Mouse (Mus musculus): ENCODE measurements at regions not wholly inside any gene's neighbourhood (a gene's known extent, or its start where the extent isn't known, plus 50 kb on each side); places are given as distances from the start of the nearest gene placed in this dataset.
A peak's percentile ranks its signal among the peaks of the same experiment; 100 is the strongest.

- H3K27ac ChIP-seq (ENCODE audit: low read depth, low read length) = no peak overlapping the region
- DNase-seq (ENCODE audit: low spot score) (no peak), ATAC-seq (ENCODE audit: low FRiP score) (no peak)
- H3K4me1 ChIP-seq (replicated peaks; ENCODE audit: control insufficient read depth, insufficient read depth, low read length) = no peaks in the 10 kb centered on the region
- H3K9me3 ChIP-seq (ENCODE audit: control insufficient read depth, low read length) = no peaks in the 10 kb centered on the region
- 79% methylated on average over 4 of the region's 4 CpGs for WGBS
- no peak overlapping the region for H3K4me3 ChIP-seq (ENCODE audit: low read depth, low read length)
- no peak overlapping the region for H3K9ac ChIP-seq (ENCODE audit: low read depth, low read length)
- no peak overlapping the region for H3K4me2 ChIP-seq (replicated peaks; ENCODE audit: low read depth, low read length)
- no peaks in the 10 kb centered on the region for H3K27me3 ChIP-seq (ENCODE audit: control insufficient read depth, insufficient read depth, low read length)
- no peaks in the 10 kb centered on the region for H3K36me3 ChIP-seq (ENCODE audit: control insufficient read depth, insufficient read depth, low read length)
Observed at GRCm38 (mm10) chr4:12785840-12786239, 614.0 kb upstream of the Fam92a start.

GRCm38 (mm10) chr4:12784479-12784878 lies 612.7 kb upstream of the Fam92a start:
- no peak overlapping the region for H3K9ac ChIP-seq (ENCODE audit: low read depth, low read length)
- H3K4me3 ChIP-seq (ENCODE audit: low read depth, low read length) = no peak overlapping the region
- no peaks in the 10 kb centered on the region for H3K4me1 ChIP-seq (replicated peaks; ENCODE audit: control insufficient read depth, insufficient read depth, low read length)
- H3K4me2 ChIP-seq (replicated peaks; ENCODE audit: low read depth, low read length) = no peak overlapping the region
- no peak overlapping the region for H3K27ac ChIP-seq (ENCODE audit: low read depth, low read length)
- ATAC-seq (ENCODE audit: low FRiP score) (no peak), DNase-seq (ENCODE audit: low spot score) (no peak)
- WGBS = 73% methylated on average over 3 of the region's 3 CpGs
- H3K9me3 ChIP-seq (ENCODE audit: control insufficient read depth, low read length) = no peaks in the 10 kb centered on the region
- H3K27me3 ChIP-seq (ENCODE audit: control insufficient read depth, insufficient read depth, low read length) = no peaks in the 10 kb centered on the region
- H3K36me3 ChIP-seq (ENCODE audit: control insufficient read depth, insufficient read depth, low read length) = no peaks in the 10 kb centered on the region

DNA sequence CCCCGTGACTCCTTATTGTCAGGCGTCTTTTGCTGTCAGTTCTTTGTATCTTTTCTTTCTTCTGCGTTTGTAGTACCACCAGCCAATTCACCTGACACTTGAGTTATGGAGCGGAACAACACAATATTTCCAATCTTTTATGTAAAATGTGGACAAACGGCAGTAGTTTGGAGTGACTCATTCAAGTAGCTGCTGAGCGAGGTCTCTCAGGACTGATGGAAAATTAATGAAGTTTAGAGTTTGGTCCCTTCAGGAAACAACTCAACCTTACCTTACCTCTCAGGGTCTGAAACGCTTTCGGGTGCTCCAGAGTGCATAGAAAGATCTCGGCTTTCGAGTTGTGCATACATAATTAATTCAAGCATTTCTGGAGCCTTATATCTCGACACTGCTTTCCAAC lies 612.3 kb upstream of the Fam92a start:
- Histone ChIP-seq H3K4me1 (replicated peaks; ENCODE audit: control insufficient read depth, insufficient read depth, low read length) (no peaks in the 10 kb centered on the region), H3K27ac (ENCODE audit: low read depth, low read length) (no peak overlapping the region), H3K36me3 (ENCODE audit: control insufficient read depth, insufficient read depth, low read length) (no peaks in the 10 kb centered on the region), H3K4me3 (ENCODE audit: low read depth, low read length) (no peak overlapping the region), H3K27me3 (ENCODE audit: control insufficient read depth, insufficient read depth, low read length) (no peaks in the 10 kb centered on the region), H3K9ac (ENCODE audit: low read depth, low read length) (no peak overlapping the region), H3K4me2 (replicated peaks; ENCODE audit: low read depth, low read length) (no peak overlapping the region), H3K9me3 (ENCODE audit: control insufficient read depth, low read length) (no peaks in the 10 kb centered on the region)
- 69% methylated on average over 11 of the region's 11 CpGs for WGBS
- ATAC-seq (ENCODE audit: low FRiP score) (no peak), DNase-seq (ENCODE audit: low spot score) (no peak)

- no peak overlapping the region for H3K9ac ChIP-seq (ENCODE audit: low read depth, low read length)
- no peaks in the 10 kb centered on the region for H3K27me3 ChIP-seq (ENCODE audit: control insufficient read depth, insufficient read depth, low read length)
- no peaks in the 10 kb centered on the region for H3K36me3 ChIP-seq (ENCODE audit: control insufficient read depth, insufficient read depth, low read length)
- no peaks in the 10 kb centered on the region for H3K4me1 ChIP-seq (replicated peaks; ENCODE audit: control insufficient read depth, insufficient read depth, low read length)
- WGBS = 53% methylated on average over 10 of the region's 10 CpGs
- H3K4me3 ChIP-seq (ENCODE audit: low read depth, low read length) = no peak overlapping the region
- no peak for DNase-seq (ENCODE audit: low spot score)
- no peak overlapping the region for H3K27ac ChIP-seq (ENCODE audit: low read depth, low read length)
- no peak overlapping the region for H3K4me2 ChIP-seq (replicated peaks; ENCODE audit: low read depth, low read length)
- no peaks in the 10 kb centered on the region for H3K9me3 ChIP-seq (ENCODE audit: control insufficient read depth, low read length)
- 0 out of 2 replicates have a peak, but pooled peaks have one; percentile 35 for ATAC-seq (ENCODE audit: low FRiP score)
Observed at GRCm38 (mm10) chr4:12781969-12782904, 610.4 kb upstream of the Fam92a start.

DNA sequence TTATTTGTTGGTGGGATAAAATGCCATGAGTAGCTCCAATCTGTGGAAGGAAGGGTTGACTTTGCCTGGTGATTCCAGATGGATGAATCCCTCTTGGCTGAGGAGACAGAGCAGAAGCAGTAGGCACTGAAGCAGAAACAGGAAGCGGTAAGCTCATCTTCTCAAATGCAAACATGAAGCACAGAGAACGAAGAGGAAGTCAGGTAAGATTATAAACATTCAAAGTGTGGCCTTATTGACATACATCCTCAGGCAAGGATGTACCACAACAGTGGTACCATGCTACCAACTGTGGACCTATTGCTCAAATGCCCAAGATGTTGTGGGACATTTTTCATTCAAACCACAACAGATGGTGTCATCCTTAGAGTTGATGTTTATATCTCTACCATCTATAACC lies 608.4 kb upstream of the Fam92a start:
- Histone ChIP-seq H3K36me3 (ENCODE audit: control insufficient read depth, insufficient read depth, low read length) (no peaks in the 10 kb centered on the region), H3K27me3 (ENCODE audit: control insufficient read depth, insufficient read depth, low read length) (no peaks in the 10 kb centered on the region), H3K9ac (ENCODE audit: low read depth, low read length) (no peak overlapping the region), H3K4me3 (ENCODE audit: low read depth, low read length) (no peak overlapping the region), H3K4me2 (replicated peaks; ENCODE audit: low read depth, low read length) (no peak overlapping the region), H3K4me1 (replicated peaks; ENCODE audit: control insufficient read depth, insufficient read depth, low read length) (no peaks in the 10 kb centered on the region), H3K9me3 (ENCODE audit: control insufficient read depth, low read length) (no peaks in the 10 kb centered on the region), H3K27ac (ENCODE audit: low read depth, low read length) (no peak overlapping the region)
- no peak for DNase-seq (ENCODE audit: low spot score)
- ATAC-seq (ENCODE audit: low FRiP score) = no peak
- 87% methylated on average over 2 of the region's 2 CpGs for WGBS

DNA sequence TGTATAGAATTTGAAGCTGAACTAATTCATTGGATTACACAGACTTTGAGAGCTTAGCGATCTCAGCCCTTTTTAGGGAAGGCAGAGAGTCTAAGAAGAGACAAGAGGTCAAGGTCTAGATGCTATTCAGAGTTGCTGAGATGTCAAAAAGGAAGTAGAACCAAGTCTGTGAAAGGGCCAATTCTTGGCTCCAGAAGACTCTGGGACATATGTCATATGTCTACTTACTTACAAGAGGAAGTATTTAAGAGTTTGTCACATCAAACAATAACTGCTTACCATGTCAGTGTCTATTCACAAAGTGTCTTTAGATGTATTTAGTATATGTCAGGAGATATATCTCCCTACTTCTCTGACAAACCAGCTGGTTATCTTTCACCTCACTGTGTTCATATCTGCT lies 607.4 kb upstream of the Fam92a start:
- Histone ChIP-seq H3K4me2 (replicated peaks; ENCODE audit: low read depth, low read length) (no peak overlapping the region), H3K27me3 (ENCODE audit: control insufficient read depth, insufficient read depth, low read length) (no peaks in the 10 kb centered on the region), H3K4me1 (replicated peaks; ENCODE audit: control insufficient read depth, insufficient read depth, low read length) (no peaks in the 10 kb centered on the region), H3K9ac (ENCODE audit: low read depth, low read length) (no peak overlapping the region), H3K36me3 (ENCODE audit: control insufficient read depth, insufficient read depth, low read length) (no peaks in the 10 kb centered on the region), H3K27ac (ENCODE audit: low read depth, low read length) (no peak overlapping the region), H3K4me3 (ENCODE audit: low read depth, low read length) (no peak overlapping the region), H3K9me3 (ENCODE audit: control insufficient read depth, low read length) (no peaks in the 10 kb centered on the region)
- ATAC-seq (ENCODE audit: low FRiP score) = no peak
- DNase-seq (ENCODE audit: low spot score) = no peak
- 92% methylated on average over 1 of the region's 1 CpGs for WGBS

GRCm38 (mm10) chr4:12778163-12778562 lies 606.3 kb upstream of the Fam92a start:
- Histone ChIP-seq H3K4me1 (replicated peaks; ENCODE audit: control insufficient read depth, insufficient read depth, low read length) (no peaks in the 10 kb centered on the region), H3K27me3 (ENCODE audit: control insufficient read depth, insufficient read depth, low read length) (no peaks in the 10 kb centered on the region), H3K36me3 (ENCODE audit: control insufficient read depth, insufficient read depth, low read length) (no peaks in the 10 kb centered on the region), H3K4me3 (ENCODE audit: low read depth, low read length) (no peak overlapping the region), H3K9me3 (ENCODE audit: control insufficient read depth, low read length) (no peaks in the 10 kb centered on the region), H3K27ac (ENCODE audit: low read depth, low read length) (no peak overlapping the region), H3K9ac (ENCODE audit: low read depth, low read length) (no peak overlapping the region), H3K4me2 (replicated peaks; ENCODE audit: low read depth, low read length) (no peak overlapping the region)
- no peak for DNase-seq (ENCODE audit: low spot score)
- 78% methylated on average over 2 of the region's 2 CpGs for WGBS
- no peak for ATAC-seq (ENCODE audit: low FRiP score)

- Histone ChIP-seq H3K4me3 (ENCODE audit: low read depth, low read length) (no peak overlapping the region), H3K27me3 (ENCODE audit: control insufficient read depth, insufficient read depth, low read length) (no peaks in the 10 kb centered on the region), H3K9ac (ENCODE audit: low read depth, low read length) (no peak overlapping the region), H3K4me2 (replicated peaks; ENCODE audit: low read depth, low read length) (no peak overlapping the region), H3K4me1 (replicated peaks; ENCODE audit: control insufficient read depth, insufficient read depth, low read length) (no peaks in the 10 kb centered on the region), H3K9me3 (ENCODE audit: control insufficient read depth, low read length) (no peaks in the 10 kb centered on the region), H3K36me3 (ENCODE audit: control insufficient read depth, insufficient read depth, low read length) (no peaks in the 10 kb centered on the region), H3K27ac (ENCODE audit: low read depth, low read length) (no peak overlapping the region)
- no peak for DNase-seq (ENCODE audit: low spot score)
- 77% methylated on average over 2 of the region's 2 CpGs for WGBS
- no peak for ATAC-seq (ENCODE audit: low FRiP score)
Observed at GRCm38 (mm10) chr4:12776217-12776578, 604.4 kb upstream of the Fam92a start.
